Mouse (Mus musculus): ENCODE data around the gene Camk2g.

Camk2g gene

GRCm38 (mm10) chr14:20806116-20806840 is 12.4 kb upstream of the Camk2g start:
- DNase-seq (ENCODE audit: low read depth, low spot score), result no peak

- peak; percentile 95 for DNase-seq (ENCODE audit: low read depth, low spot score)
Observed at GRCm38 (mm10) chr14:20804964-20805672, 11.2 kb upstream of the Camk2g start.

- no peak for DNase-seq (ENCODE audit: low read depth, low spot score)
Observed at GRCm38 (mm10) chr14:20804481-20804880, 10.6 kb upstream of the Camk2g start.

GRCm38 (mm10) chr14:20803606-20803938 is 9.7 kb upstream of the Camk2g start:
- peak; percentile 90 for DNase-seq (ENCODE audit: low read depth, low spot score)

- no peak for DNase-seq (ENCODE audit: low read depth, low spot score)
Observed at GRCm38 (mm10) chr14:20802926-20803605, 9.2 kb upstream of the Camk2g start.

GRCm38 (mm10) chr14:20798761-20799160 is 4.9 kb upstream of the Camk2g start:
- DNase-seq (ENCODE audit: low read depth, low spot score), result peak; percentile 76

- no peak for DNase-seq (ENCODE audit: low read depth, low spot score)
Observed at GRCm38 (mm10) chr14:20798300-20798699, 4.4 kb upstream of the Camk2g start.

- no peak for DNase-seq (ENCODE audit: low read depth, low spot score)
Observed at GRCm38 (mm10) chr14:20796643-20797042, 2.8 kb upstream of the Camk2g start.

GRCm38 (mm10) chr14:20796170-20796569 is 2.3 kb upstream of the Camk2g start:
- DNase-seq (ENCODE audit: low read depth, low spot score), result no peak

- DNase-seq (ENCODE audit: low read depth, low spot score), result no peak
Observed at GRCm38 (mm10) chr14:20795423-20796152, 1.7 kb upstream of the Camk2g start.

GRCm38 (mm10) chr14:20794589-20794988 is 701 bp upstream of the Camk2g start:
- DNase-seq (ENCODE audit: low read depth, low spot score), result peak; percentile 36

GRCm38 (mm10) chr14:20792922-20793757 is 748 bp downstream of the Camk2g start:
- no peak for DNase-seq (ENCODE audit: low read depth, low spot score)

GRCm38 (mm10) chr14:20792243-20792921 is 1.5 kb downstream of the Camk2g start:
- no peak for DNase-seq (ENCODE audit: low read depth, low spot score)

GRCm38 (mm10) chr14:20791511-20792242 is 2.2 kb downstream of the Camk2g start:
- peak; percentile 34 for DNase-seq (ENCODE audit: low read depth, low spot score)

GRCm38 (mm10) chr14:20790996-20791395 is 2.9 kb downstream of the Camk2g start:
- DNase-seq (ENCODE audit: low read depth, low spot score), result no peak

- no peak for DNase-seq (ENCODE audit: low read depth, low spot score)
Observed at GRCm38 (mm10) chr14:20790445-20790844, 3.4 kb downstream of the Camk2g start.

GRCm38 (mm10) chr14:20789593-20789992 is 4.3 kb downstream of the Camk2g start:
- DNase-seq (ENCODE audit: low read depth, low spot score), result no peak

GRCm38 (mm10) chr14:20788151-20788550 is 5.7 kb downstream of the Camk2g start:
- no peak for DNase-seq (ENCODE audit: low read depth, low spot score)

GRCm38 (mm10) chr14:20786611-20787015 is 7.3 kb downstream of the Camk2g start:
- DNase-seq (ENCODE audit: low read depth, low spot score), result no peak

GRCm38 (mm10) chr14:20786020-20786419 is 7.9 kb downstream of the Camk2g start:
- DNase-seq (ENCODE audit: low read depth, low spot score), result no peak
